Mouse (Mus musculus): Measurements from ENCODE around the gene Fli1.
A peak's percentile ranks its signal among the peaks of the same experiment; 100 is the strongest.

Fli1 gene

DNA sequence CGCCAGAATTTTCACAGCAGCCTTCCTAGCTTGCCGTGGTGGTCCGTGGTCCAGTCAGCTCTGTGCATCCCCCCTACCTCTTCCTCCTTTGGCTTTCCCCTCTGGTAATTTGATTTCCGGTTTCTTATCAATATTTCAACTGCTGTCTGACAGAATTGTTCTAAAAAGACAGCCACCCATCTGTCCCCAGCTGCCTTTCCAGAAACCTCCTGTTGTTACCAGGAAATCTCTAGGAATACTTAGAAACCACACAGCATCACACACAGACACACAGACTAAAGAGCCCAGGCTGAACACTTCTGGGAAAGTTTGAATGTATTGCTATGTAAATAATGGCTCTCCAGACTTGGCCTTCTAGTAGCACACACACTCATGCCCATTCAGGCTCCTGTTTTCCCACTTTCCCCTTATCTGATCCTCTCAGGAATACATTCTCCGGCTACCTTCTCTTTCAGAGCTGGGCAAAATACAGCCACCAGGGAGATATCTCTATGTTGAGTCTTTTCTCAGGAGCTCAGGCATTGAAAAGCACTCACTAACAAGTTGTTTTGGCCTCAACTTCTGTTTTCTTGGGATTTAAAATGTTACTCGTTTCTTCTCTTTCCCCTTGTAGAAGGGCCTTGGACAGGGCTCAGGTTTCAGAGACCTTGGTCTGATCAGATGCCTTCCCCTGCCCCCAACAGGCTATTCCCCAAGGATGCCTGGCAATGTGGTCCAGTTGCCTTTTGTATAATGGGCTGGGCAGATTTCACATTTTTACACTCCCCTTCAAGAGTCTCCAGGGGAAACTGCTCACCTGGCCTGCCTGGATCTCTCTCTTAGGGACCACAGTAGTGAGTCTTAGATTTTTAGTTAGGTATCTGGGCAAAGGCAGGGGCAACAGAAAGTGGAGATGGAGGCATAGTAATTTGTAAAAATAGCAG is 7.1 kb upstream of the Fli1 start:
- no peak for DNase-seq

DNA sequence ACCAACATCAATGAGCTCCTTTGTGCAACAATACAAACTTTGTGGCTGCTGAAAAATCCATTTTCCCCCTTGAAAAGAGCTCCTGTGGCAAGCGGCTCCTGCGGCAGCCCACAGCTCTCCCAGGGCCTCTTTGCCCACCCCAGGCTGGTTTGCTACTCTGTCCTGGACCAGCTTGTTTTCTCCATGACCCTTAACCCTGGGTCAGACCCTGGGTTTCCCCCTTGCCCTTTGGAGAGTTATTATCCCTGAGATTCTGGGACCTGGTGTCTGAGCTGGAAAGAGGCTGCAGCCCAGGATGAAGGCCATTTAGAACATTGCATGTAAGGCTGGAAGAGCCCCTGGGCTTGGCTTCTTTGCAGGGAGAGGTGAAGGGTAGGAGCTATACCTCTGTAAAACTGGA is 4.1 kb upstream of the Fli1 start:
- DNase-seq: no peak

DNA sequence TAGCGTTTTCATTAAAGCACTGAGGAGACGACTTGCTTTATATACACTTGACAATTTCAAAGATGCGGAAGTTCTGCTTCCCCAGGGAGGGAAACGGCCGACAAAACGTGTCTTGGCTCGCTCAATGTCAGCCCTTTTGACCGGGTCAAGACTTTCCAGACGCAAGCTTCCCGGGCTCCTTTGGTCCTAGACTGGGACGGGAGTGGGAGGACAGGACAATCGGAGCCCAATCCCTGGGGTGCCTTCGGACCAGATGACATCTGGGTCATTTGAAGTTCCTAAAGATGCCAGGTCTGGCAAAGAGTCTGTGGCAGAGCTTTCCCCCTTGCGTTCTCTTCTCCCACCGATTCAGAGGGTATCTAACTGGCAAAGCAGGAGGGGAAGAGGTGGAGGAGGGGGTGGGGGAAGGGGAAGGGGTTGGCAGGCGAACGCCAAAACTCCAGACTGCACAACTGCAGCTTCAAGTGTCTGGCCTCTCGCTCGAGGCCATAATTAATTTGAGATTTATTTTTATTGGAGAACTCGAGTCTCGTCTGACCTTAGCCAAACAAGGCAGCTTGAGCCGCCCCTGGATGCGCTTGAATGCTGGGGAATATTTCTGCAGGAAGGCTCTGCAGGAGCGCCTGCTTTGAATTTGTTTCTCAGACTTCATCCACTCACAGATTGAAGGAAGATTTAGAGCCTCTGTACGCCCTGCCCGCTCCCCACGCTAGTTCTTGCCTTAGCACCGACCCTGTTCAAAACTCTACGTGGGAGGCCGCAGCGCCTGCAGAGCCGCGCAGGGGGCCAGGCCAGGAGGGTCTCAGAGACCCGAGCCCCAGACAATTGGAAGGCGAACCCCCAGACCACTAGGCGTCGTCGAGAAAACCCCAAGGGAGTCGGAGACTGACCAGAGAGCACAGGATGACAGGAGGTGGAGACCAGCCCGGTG is 2.3 kb upstream of the Fli1 start:
- no peak for DNase-seq

DNA sequence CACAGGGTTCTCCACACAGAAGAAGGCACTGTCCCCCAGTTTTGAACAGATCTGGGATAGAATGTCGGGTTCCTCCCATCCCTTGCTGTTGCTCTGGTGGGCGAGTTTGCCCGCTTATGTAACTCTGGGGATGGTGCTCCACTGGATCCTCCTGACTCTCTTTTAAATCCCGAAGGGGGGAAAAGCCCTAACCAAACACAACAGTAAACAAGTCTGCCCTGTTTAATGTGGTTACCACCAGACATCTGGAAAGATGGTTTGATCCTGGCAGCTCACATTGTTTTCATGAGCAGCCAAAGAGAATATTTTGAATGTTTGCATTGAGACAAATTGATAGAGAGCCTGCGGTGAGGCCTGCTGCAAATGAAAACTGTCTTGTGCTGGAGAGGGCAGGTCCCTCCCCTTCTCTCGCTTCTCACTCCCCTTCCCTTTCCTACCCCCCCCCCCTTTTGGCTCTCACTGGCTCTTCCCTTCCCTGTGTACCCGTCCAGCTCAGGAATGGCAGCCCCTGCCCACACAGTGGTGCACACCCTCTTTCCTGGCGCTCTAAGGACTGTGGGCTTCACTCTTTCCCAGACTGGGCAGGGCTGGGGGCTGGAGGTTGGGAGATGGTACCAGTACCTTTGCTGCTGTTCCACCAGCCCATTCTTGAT is 1.4 kb upstream of the Fli1 start:
- no peak for DNase-seq

DNA sequence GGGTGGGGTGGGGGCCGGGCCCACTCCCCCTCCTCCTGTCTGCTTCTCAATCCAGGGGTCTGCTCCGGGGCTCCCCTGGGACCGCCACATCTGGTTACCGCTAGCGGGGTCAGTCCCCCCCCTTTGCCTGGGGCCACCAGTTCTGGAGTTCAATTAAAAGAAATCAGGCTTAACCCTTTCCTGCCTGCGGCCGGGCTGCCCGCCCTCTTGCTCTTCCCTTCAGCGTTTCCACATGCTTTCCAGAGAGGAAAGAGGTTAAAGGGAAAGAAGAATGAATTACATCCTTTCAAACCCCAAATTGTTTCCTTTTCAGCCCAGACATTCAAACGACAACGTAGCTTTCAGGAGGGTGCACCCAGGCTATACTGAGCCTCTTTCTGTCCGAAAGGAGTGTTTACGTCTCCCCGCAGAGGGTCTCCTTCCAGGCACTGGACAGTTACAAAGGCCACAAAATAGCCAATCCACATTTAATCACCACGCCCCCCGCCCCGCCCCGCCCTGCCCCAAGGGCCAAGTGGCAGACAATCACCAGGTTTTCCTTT is 450 bp upstream of the Fli1 start:
- DNase-seq: no peak

DNA sequence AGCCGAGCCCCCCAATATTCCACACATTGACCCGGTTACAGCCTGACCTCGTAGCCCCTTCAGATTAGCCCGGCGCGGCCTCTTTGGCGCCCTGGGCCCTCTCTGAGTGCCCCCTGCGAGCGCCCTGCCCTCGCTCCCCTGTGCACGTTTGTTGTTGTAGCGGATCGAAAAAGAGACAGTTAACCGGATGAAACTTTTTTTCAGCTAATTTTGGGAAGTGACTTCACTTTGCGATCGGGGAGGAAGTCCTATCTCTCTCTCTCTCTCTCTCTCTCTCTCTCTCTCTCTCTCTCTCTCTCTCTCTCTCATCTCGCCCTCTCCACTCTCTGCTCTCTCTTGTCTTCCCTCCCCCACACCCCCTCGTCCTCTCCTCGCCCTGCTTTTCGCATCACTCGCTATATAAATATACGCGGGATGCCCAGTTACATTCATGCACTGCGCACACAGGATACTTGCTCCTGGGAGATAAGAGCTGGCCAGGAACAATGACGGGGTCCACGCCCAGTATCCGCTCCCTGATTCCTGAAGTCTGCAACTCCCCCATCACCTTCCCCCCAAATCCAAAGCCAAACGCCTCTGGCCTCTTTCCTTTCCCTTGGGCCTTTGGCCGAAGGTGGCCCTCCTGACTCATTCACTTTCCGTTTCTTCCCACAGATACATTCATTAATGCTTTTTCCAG is 1.3 kb downstream of the Fli1 start:
- DNase-seq: no peak

DNA sequence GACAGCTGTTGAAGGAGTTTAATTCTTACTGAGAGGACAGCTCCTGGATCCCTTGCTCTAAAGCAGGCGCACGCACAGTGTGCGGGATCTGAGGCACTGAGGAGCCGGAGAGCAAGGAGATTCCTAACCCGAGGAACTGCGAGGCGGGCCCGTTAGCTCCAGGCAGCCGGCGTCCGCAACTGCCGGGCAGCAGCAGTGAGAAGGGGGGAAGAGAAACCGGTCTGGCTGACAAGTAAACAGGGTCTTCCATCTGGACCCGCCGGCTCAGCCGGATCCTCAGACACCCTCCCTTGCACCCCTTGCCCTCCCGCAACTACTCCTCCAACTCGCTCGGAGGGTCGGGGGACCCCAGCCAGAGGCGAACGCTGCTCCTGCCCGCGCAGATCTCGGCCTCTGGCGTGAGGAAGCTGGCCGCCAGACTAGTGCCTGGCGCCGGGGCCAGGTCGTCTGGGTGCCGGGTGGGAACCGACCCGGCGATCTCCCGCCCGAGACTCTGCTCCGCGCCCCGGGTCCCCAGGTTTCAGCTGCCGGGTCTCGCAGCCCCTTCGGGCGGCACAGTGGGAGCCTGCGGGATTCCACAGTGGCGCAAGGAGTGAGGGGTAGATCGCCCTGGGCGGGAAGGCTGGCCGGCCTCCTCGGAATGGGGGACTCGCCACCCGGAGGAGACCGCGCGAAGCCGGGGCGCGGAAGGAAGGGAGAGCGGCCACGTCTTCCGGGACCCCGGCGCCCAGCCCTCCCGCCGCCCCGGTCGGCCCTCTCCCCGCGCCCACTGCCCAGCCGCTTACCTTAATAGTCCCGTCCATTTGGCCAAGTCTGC is 2.0 kb downstream of the Fli1 start:
- DNase-seq: peak; percentile 6

DNA sequence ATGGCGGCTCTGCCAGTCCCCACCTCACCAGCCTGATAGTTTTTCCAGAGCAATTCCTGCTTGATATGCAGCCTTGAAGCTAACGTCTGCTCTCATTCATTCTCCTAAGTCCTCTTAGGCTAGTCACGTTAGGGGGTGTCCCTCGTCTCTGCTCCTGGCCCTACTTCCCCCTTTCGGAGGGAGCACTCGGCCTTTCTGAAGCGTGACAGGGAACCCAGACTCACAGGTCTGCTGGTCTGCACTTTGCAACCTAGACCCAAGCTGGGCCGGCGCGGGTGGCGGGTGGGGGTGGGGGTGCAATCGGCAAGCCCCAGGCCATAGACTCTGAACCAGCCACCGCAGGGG is 2.6 kb downstream of the Fli1 start:
- peak; percentile 9 for DNase-seq

DNA sequence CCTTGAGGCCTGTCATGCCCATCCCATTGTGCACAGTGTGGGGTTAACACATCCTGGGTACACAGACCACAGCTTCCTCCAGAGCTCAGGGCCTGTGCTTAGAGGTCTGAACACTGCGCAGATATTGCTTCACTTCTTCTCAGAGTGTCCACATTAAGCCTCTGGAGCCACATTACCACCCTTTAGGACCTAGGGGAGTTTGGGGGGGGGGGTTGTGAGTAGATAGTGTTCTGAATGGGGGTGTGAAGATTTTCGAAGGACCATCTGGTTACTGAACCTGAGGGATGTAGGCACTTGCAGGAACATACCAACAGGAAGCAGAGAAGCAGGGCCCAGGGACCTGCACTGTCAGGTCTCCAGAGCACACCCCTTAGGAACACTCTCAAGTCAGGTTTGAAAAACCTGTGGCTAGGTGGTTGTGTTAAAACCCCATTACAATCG is 3.3 kb downstream of the Fli1 start:
- no peak for DNase-seq

DNA sequence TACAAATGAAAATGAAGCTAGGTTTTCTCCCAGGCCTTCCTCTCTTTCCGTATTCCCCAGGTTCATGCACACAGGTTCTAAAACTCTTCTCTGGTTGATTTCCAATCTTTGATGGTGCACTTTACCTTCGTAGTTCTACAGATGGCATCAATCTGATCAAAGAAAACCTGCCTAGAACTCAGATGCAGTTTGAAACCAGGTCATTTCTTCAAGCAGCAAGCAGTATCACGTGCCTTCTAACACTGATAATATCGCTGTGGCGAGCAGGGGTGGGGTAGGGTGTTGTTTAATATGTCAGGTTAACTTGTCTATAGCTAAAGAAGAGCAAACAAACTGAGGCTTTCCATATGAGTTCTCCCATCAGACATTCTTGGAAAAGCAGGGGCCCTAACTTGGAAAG is 4.5 kb downstream of the Fli1 start:
- DNase-seq: no peak

DNA sequence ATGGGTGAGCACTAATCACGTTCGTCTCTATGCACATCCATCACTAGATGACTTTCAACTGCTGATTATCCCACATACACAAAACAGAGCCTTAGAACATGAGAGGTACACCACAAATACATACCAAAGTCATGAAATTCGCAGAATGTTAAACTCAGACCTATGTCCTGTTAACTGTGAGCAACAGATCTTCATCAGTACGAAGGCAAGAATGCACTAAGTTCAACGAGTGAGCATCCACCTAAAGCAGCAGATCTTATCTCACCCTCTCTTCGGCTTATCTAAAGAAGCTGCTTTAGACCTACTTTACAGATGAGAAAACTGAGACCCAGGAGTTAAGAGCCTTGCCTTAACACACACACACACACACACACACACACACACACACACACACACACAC is 5.0 kb downstream of the Fli1 start:
- DNase-seq: no peak

DNA sequence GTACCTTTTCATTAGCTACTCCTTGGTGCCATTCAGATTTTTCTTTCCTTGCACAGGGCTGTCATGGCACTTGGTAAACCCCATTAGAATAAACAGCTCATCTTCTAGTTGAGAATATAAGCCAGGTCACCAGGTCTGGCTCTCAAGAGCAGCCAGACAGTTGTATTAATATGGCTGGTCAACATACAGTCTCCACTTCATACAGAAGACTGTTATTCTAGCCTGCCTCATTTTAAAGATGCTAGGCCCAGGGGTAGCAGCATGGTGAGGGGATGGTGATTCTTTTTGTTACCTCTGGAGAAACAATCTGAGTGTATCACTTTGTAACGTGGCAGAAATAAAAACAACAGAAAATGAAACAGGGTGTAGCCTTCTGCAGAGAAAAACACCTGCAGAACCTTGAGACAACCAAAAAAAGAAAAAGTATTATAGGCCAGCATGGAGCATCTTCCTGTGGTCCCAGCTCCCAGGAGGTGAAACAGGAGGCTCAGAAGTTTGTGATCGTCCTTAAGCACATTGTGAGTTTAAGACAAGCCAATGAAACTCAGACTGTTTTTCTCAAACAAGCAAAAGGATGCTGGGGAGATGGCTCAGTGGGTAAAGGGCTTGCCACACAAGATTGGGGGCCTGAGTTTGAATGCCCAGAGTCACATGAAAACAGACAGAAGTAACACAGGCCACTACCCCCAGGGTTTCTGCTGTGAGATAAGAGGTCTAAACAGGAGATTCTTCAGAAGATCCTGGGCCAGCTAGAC is 7.3 kb downstream of the Fli1 start:
- DNase-seq: no peak

DNA sequence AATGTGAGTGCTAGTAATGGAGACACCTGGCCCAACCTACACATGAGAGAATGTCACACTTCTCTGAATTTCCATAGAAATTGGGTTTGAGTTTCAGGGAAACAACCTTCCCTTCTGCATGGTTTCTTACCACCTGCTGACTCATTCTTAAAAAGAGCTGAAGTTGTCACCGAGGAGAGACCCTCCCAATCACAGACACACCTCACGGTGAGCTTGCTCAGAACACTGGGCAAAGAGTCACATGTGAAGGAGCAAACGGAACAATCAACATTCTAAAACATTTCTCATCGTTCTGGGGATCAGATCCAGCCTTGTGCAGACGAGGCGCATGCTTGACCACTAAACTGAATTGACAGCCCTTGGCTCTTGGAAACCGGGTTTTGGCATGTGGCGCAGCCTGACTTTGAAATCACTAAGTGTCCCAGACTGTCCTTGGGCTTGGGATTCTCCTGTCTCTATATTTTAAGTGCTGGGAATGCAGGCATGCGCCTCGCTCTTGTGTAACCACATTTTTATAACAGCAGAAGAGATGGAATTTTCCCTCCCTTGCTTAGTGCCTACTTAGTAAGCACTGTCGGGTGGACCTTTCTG is 8.5 kb downstream of the Fli1 start:
- no peak for DNase-seq

DNA sequence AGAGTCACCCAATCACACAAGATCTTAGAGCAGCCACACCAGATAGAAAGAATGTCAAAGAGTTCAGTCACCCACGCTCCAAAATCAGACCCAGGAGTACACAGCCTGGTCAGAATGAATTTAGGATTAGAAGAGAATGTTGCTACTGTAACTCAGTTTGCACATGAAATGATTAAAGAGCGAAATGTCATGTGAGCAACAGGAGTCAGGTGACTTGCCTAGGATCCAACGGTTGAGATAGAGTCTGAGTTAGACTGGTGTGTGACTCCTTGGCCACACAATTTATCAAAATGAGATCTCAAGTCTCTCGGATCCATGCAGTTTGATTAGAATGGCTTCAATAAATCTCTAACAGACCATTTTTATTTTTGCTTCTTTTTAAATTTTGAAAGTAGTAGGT is 11.1 kb downstream of the Fli1 start:
- DNase-seq: no peak

DNA sequence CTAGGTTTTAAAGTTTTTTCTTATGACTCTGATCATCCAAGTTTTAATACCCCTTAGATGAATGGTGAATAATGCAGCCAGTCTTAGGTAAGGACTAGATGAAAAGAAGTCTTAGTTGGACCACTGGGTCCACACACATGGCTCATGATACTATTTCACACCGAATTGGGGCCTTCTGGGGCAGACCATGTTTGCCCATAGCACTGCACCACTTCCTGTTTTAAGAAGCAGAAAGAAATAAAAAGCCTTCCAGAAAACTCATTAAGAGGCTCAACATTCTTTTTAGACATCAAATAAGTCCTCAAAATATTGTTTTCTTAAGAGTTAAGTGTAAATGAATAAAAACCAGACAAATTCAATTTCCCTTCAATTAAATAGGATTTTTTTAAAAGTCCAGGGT is 11.7 kb downstream of the Fli1 start:
- no peak for DNase-seq

DNA sequence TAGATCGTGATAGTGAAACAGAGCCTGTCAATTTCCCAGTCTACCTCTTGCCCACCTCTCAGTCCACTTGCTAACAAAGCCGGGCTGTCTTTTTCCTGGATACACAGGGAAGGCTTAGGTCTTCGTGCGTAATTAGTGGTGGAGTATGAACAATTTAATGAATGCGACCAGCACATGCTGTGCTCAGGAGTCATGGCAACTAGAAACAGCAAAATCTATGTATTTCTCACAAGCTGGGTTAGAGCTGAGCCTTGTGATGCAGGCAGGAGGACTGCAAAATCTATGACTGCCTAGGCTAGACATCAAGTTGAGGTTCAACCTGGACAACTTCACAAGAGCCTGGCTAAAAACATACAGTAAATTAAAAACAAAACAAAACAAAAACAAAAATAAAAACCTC is 12.5 kb downstream of the Fli1 start:
- DNase-seq: no peak

DNA sequence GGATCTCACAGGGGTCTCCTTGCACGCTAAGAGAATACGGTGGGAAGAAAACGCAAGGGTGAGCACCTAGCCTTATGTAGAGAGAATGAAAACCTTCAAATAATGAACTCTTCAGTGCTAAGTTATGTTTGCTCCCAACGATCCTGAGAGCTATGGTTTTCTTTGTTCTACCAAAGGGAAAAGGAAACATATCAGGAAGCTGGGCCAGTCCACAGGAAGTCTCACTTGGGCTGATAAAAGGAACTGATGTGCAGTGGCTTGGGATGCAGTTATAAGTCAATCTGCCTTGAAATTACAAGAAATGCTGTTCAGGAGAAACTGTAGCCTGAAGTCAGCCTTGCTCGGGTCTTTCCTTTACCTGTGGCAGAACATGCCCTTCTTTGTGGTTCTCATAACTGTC is 13.1 kb downstream of the Fli1 start:
- DNase-seq: no peak

DNA sequence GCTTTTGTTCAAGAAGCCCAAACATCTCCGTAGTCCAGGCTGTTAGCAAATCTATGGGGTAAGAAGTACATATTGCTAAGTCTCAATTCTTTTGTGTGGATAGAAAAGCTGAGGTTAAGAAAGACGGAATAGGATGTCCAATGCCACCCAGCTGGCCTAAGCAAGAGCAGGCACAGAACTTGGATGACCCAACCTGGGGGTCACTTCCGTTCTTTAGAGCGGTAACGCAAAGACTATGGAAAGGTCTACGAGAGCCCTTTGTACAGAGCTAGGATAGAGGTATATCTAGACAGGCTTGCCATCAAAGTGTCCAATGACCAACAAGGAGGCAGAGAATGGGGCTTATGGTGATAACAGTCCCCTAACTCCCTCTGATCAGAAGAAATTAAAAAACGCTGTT is 15.3 kb downstream of the Fli1 start:
- no peak for DNase-seq

DNA sequence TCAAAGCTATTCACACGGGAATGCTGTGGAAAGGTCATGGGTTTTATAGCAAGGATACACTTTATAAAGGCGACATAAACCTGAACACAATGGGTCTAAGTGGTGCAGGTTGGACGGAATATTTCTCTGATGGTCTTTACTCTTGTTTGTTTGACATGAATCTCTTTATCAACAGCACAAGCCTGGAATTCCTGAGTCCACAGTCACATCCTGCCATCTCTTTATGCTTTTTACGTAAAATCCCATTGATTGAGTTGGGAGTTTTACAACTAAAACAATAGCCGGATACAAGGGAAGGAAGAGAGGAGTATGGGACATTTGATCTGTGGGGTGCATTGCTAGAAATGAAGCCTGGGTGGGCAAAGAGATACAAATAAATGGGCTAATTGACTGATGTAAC is 16.9 kb downstream of the Fli1 start:
- DNase-seq: no peak

DNA sequence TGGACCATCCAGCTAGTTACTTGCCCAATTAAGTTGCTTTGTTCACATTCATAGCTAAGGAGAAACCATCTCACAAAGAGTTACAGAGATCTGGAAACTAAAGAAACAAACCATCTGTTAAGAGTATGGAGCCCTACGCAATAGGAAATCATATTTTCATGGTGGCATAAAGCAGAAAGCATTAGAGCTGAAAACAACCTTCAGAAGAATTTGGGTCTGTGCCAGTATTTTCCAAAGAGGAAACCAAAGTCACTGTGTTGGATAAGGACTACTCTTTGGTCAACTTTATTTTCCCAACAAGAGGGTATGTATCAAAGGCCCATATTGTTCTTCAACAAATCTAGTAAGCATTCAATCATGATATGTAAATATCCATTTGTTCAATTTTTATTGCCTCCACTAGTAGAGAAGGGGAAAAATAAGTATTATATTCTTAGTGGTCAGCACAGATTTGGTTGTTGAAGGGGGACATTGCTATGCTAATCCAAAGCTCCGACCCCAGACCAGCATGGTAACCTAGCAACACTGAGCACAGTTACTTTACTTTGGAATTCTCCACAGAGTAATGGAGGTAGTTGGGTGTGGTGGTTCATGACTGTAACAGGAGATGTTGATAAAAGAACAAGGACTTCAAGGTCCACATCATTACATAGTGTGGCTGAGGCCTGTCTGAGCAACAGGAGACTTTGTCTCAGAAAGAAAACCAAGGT is 20.0 kb downstream of the Fli1 start:
- no peak for DNase-seq
